Mouse (Mus musculus) ES-E14 (cell line): ENCODE measurements around the gene Josd2.

Source experiments
- CHD2 ChIP-seq: IDR thresholded peaks from 2 replicates; pipeline ENCODE4 v1.6.1; 2014; ENCODE audit warnings: mild to moderate bottlenecking, low read depth, low read length, inconsistent platforms
- HCFC1 ChIP-seq: IDR thresholded peaks from 2 replicates; pipeline ENCODE4 v1.6.1; 2012; ENCODE audit warnings: low read length, inconsistent platforms, borderline replicate concordance; ENCODE audit not compliant: insufficient read depth
- MAFK ChIP-seq: IDR thresholded peaks from 2 replicates; pipeline ENCODE4 v1.6.1; 2014; ENCODE audit warnings: mild to moderate bottlenecking, low read depth, low read length, inconsistent platforms; ENCODE audit not compliant: insufficient read depth
- ZC3H11A ChIP-seq: IDR thresholded peaks from 2 replicates; pipeline ENCODE4 v1.6.1; 2012; ENCODE audit warnings: low read depth, mild to moderate bottlenecking, inconsistent platforms, low read length, borderline replicate concordance

DNA sequence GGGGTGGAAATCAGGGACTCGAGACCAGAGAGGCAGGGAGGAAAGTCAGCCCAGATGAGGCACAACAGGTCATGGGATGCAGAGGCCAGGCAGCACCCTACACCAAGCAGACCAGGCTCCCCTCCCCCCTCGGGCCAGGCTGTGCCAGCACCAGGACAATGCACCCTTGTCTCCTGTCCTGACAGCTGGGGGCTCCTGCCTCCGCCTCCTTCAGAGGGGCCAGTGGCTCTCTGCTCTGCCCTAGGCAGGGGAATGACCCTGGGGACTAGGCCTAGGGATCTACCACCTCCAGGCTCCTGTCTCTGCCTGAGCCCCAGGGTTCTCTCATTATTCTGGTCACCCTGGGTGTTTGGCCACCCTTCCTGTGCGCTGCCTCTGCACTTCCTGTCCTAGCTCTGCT lies 6.6 kb downstream of the Josd2 start:
- no peak for TF ChIP-seq ZC3H11A
- TF ChIP-seq HCFC1, result no peak
- no peak for TF ChIP-seq CHD2
- TF ChIP-seq MAFK, result no peak
